Mouse (Mus musculus): ENCODE results near the gene Sdhaf3.

The Sdhaf3 gene

DNA sequence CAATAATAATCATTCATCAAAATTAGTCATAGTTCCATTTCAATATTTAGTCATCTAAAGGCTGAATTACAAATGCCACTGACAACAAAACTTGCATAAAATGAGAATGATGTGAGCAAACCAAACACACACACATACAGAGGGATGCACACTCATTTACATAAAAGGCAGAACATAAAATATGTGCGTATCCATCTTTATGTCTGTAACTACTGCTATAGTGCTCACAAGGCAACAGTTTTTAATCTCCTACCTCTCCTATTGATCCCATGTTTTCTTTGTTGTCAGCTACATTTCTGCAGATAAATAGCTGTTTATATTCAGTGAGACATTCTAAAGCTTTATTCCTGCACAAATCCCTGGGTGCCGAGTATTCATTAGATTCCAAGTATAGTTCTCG is 107.0 kb downstream of the Sdhaf3 start:
- DNase-seq (ENCODE audit: extremely low spot score, low read depth, low spot score): no peak

DNA sequence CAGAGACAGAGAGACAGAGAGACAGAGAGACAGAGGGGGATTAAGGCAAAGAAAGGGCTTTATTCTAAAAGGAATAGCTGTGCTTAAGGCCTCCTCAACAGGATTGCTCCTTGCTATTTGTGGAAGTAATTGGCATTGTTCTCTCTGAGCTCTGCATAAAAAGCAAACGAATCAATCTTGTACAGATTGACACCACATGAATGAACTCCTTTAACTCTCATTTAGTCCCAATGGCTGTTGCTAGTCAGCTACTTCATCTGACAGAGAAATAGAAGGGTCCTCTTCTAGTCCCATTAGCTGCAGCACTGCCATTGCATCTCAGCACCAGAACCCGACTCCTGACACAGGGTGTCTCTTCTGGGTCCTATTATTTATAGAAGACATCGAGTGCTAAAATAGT is 113.0 kb downstream of the Sdhaf3 start:
- DNase-seq (ENCODE audit: extremely low spot score, low read depth, low spot score): no peak

DNA sequence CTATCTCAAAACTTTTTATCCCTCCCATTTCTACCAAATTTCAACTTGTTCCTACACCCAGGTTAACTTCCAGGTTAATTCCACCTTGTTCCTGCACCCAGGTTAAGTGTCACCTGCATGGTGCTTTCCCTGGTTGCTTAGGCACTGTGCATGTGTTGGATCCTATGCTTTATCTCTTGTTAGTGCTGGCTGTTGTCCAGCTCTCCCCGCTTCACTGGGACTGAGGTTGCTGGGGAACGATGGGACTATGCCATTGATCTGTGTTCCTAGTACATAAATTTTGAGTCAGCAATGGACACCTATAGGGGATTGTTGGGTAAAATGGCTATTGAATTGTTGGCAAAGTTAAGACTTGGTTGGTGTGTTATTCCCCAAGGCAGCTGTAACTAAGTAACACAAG is 113.7 kb downstream of the Sdhaf3 start:
- no peak for DNase-seq (ENCODE audit: extremely low spot score, low read depth, low spot score)

DNA sequence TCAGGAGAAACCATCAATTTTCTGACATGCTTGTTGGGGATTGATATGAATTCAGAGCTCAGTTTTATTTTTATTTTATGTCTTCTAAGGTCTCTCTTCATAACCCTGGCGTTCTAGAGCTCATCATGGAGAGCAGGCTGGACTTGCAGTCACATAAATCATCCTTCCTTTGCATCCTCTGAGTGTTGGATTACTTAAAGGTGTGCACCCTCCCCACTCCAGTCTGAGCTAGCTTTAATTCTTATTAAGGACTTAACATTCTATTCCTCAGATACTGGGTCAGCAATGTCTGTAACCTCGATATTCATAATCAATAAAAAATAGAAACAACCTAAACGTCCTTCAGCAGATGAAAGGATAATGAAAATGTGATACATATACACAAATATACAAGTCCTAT is 126.2 kb downstream of the Sdhaf3 start:
- DNase-seq (ENCODE audit: extremely low spot score, low read depth, low spot score): no peak

DNA sequence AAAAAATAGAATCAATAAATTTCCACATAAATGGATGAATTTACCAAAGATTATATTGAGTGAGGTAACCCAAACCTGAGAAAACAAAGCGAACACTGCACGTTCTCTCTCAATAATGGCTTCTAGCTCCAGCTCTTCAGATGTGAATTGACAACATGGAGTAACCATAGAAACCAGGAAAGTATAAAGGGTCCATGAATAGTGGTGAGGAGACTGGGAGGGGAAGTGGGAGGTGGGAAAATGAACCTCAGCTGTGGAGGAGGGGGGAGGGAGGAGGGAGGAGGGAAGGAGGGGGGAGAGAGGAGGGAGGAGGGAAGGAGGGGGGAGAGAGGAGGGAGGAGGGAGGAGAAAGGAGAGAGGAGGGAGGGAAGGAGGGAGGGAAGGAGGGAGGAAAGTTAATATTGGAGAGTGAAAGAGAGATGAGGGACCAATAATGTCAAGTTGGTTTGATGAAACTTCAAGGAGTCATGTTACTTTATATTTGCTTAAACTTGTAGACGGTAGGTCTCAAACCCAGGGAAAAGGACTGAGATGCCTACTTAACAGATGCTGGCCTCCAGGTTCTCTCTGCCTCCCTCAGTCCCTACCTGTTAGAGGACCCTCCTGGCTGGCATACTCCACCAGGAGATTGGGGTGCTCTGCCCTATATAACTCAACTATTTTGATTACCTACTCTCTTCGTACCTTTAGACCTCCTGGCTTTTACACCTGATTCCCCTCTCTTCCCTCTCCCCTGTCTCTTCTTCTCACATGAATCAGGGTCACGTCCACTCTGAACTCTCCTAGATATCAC is 126.9 kb downstream of the Sdhaf3 start:
- DNase-seq (ENCODE audit: extremely low spot score, low read depth, low spot score): no peak

DNA sequence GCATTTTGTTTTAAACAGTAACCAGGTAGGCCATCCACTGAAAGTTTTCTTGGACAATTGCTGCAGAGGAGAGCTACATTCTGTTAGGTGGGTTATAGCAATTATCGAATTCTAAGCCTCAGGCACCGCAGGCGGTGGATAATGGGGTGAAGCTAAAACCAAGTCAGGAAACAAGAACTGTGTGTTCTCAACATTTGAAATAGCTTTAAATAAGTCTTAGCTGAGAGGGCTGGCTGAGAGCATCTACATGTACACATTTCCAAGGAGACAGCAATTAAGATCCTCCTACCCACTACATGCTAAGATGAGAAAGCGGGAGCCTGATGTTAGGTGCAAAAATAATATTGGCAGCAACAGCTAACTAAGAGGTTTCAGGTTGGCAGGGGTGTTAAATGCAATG is 127.9 kb downstream of the Sdhaf3 start:
- DNase-seq (ENCODE audit: extremely low spot score, low read depth, low spot score): no peak

DNA sequence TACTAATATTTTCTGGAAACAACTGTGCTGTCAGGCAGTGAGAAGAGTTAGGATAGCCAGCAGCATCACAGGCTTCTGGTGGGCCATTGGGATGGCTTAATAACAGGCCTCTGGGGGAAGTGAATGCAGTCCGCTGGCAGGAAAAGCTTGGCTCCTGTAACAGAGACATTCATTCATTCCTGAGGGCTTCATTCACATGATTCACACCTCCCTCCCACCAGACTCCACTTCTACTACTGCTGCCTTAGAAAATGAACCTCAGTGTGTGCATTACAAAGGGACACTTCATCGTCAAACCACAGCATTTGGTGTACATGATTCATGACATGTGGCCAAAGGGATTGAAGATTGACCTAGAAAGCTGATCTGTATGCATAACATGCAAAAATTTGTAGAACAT is 128.6 kb downstream of the Sdhaf3 start:
- no peak for DNase-seq (ENCODE audit: extremely low spot score, low read depth, low spot score)

DNA sequence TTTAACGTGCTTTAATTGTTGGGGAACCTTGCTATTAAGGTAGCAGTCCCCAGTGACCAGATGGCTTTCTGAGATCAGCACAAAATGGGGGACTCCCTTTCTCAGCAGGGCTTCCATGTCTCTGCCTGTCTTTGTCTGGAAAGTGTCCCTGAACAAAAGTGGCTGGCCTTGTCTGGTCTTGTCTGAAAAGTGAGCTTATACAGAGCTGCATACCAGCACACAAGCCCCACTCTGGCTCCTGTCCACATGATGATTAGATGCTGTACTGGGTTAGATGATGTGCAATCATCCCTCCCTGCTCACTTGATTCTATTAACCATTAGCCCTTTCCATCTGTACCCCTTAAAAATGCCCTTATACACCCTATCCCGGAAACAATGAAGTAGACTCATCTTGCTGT is 129.7 kb downstream of the Sdhaf3 start:
- no peak for DNase-seq (ENCODE audit: extremely low spot score, low read depth, low spot score)

DNA sequence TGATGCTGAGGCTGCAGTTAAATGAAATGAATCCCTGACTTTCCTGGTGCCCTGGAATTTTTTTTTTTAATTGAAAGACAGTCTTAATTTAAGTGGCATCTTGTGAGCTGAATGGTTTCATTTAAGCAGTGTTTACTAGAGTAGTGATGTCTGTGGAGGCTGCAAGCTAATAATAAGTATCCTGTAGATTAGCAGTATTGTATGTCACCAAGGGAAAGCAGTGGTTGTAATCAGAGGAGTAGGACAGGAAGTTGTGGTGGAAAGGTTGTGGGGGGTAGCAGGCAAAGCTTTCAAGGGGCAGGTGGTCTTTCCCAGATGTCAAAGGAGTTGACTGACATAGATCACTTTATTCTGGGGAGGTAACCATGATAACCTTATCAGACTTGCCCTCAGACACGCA is 136.3 kb downstream of the Sdhaf3 start:
- DNase-seq (ENCODE audit: extremely low spot score, low read depth, low spot score): no peak
